Mouse (Mus musculus): Measurements from ENCODE around the gene Bmp6.

Gene Bmp6

GRCm38 (mm10) chr13:38351996-38352395, 7.1 kb downstream of the Bmp6 start:
- in situ Hi-C loops (cut with MboI; ENCODE audit: low pct_unique_long_range_greater_than_20kb in 1 of 2, low sequenced_read_pairs in 2 of 2, unreplicated experiment in 1 of 2): no loop called here

- in situ Hi-C loops (cut with MboI; ENCODE audit: low pct_unique_long_range_greater_than_20kb in 1 of 2, low sequenced_read_pairs in 2 of 2, unreplicated experiment in 1 of 2): no loop called here
Measured at GRCm38 (mm10) chr13:38352986-38353385, 8.1 kb downstream of the Bmp6 start.

GRCm38 (mm10) chr13:38353420-38354255, 8.7 kb downstream of the Bmp6 start:
- in situ Hi-C loops (cut with MboI; ENCODE audit: low pct_unique_long_range_greater_than_20kb in 1 of 2, low sequenced_read_pairs in 2 of 2, unreplicated experiment in 1 of 2): no loop called here

GRCm38 (mm10) chr13:38354284-38354683, 9.4 kb downstream of the Bmp6 start:
- in situ Hi-C loops (cut with MboI; ENCODE audit: low pct_unique_long_range_greater_than_20kb in 1 of 2, low sequenced_read_pairs in 2 of 2, unreplicated experiment in 1 of 2): no loop called here

DNA sequence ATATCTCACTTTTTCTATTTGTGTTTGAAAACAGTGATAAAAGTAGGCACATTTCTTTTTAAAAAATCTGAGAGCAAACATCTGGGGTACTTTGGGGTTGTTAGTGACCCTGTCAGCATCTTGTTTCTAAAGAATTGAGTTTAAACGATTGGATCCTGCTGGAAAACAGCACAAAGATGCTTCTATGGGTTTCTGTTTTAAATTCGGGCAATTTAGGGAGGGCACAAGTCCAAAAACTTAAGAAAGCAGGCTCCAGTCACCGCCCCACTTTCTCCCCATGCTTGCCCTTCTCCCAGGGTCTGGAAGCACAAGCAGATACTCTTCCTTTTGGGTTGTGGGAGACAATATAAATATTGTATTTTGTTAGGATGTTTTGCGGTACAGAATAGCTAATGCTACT, 14.1 kb downstream of the Bmp6 start:
- in situ Hi-C loops (cut with MboI; ENCODE audit: low pct_unique_long_range_greater_than_20kb in 1 of 2, low sequenced_read_pairs in 2 of 2, unreplicated experiment in 1 of 2): no loop called here

DNA sequence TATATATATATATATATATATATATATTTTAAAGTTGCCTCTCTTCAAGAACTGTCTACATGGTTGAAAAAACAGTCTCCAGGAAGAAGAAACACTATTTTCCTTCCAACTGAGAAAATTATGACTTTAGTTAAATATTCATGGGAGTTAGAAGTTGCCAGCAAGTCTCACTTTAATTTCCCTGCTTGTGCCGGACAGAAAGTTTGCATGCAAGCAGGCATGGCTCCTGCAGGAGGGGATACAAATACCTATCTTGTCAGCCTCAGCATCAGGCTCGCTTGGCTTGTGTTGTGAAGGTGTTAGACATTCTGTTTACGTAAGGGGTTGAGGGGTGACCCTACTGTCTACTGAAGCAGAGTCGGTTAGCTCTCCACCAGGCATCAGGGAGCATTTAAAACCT, 17.8 kb downstream of the Bmp6 start:
- in situ Hi-C loops (cut with MboI; ENCODE audit: low pct_unique_long_range_greater_than_20kb in 1 of 2, low sequenced_read_pairs in 2 of 2, unreplicated experiment in 1 of 2): no loop called here

- in situ Hi-C loops (cut with MboI; ENCODE audit: low pct_unique_long_range_greater_than_20kb in 1 of 2, low sequenced_read_pairs in 2 of 2, unreplicated experiment in 1 of 2): no loop called here
Measured at GRCm38 (mm10) chr13:38363869-38364268, 19.0 kb downstream of the Bmp6 start.

GRCm38 (mm10) chr13:38369624-38370023, 24.7 kb downstream of the Bmp6 start:
- in situ Hi-C loops (cut with MboI; ENCODE audit: low pct_unique_long_range_greater_than_20kb in 1 of 2, low sequenced_read_pairs in 2 of 2, unreplicated experiment in 1 of 2): no loop called here

GRCm38 (mm10) chr13:38376071-38376470, 31.2 kb downstream of the Bmp6 start:
- in situ Hi-C loops (cut with MboI; ENCODE audit: low pct_unique_long_range_greater_than_20kb in 1 of 2, low sequenced_read_pairs in 2 of 2, unreplicated experiment in 1 of 2): no loop called here

DNA sequence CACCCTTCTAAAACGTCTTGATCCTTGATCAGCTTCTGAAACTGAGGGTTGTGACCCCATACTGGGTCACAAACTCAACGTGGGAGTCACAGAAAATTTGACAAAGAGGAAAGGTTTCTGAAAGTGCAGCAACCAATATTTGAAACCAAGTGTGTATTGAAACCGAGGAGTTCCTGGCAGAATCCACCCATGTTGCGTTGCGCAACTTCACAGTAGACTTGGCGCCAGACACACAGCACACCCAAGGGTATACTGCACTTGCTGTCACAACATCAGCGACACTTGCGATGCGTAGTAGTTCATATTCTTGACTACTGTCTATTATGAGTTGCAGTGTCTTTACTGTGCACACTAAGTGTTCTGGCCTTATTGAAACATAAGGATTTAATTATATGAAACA, 32.4 kb downstream of the Bmp6 start:
- in situ Hi-C loops (cut with MboI; ENCODE audit: low pct_unique_long_range_greater_than_20kb in 1 of 2, low sequenced_read_pairs in 2 of 2, unreplicated experiment in 1 of 2): no loop called here

- in situ Hi-C loops (cut with MboI; ENCODE audit: low pct_unique_long_range_greater_than_20kb in 1 of 2, low sequenced_read_pairs in 2 of 2, unreplicated experiment in 1 of 2): no loop called here
Measured at GRCm38 (mm10) chr13:38379806-38380205, 34.9 kb downstream of the Bmp6 start.

- in situ Hi-C loops (cut with MboI; ENCODE audit: low pct_unique_long_range_greater_than_20kb in 1 of 2, low sequenced_read_pairs in 2 of 2, unreplicated experiment in 1 of 2): no loop called here
Measured at GRCm38 (mm10) chr13:38386035-38386559, 41.2 kb downstream of the Bmp6 start.

DNA sequence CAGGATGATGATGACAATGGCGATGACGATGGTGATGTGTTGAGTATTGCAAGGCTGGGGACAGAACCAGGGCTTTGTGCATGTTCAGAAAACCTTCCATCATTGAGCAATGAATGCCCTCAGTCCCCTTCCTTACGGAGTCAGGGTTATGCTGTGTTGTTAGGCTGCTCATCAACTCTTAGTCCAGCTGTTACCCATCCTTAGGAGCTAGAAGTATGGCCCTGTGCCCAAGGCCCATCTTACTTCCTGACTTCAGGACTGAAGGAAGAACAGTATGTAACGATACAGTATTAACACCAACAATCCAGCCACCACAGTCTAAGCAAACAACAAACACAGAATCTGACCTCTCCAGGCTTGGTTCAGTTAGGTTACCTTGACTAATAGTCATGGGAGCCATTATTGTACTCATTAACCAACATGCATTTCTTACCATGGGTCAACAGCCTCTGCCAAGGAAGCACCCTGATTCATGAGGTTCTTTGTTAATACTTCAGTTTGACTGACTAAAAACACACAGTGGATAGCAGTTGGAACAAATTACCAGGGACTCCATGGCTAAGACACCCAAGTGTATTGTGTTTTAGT, 42.6 kb downstream of the Bmp6 start:
- in situ Hi-C loops (cut with MboI; ENCODE audit: low pct_unique_long_range_greater_than_20kb in 1 of 2, low sequenced_read_pairs in 2 of 2, unreplicated experiment in 1 of 2): no loop called here

DNA sequence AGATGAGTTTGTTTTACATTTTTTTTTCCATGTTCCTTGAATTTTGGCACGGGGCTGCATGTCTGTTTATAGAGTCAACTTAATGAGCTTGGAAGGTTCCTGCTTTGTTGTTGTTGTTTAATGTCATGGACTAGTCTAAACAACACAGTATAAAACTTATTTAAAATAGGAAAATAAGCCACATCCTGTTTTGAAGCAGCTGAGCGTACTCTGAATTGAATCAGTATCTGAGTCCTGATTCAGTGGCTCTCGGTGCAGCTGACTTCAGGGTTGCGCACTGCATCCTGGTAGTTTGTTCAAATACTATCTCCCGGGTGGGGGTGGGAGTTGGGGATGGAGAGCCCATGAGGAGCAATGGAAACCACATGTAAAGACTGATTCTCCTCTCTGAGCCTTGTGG, 48.5 kb downstream of the Bmp6 start:
- in situ Hi-C loops (cut with MboI; ENCODE audit: low pct_unique_long_range_greater_than_20kb in 1 of 2, low sequenced_read_pairs in 2 of 2, unreplicated experiment in 1 of 2): no loop called here

GRCm38 (mm10) chr13:38395026-38395425, 50.1 kb downstream of the Bmp6 start:
- in situ Hi-C loops (cut with MboI; ENCODE audit: low pct_unique_long_range_greater_than_20kb in 1 of 2, low sequenced_read_pairs in 2 of 2, unreplicated experiment in 1 of 2): no loop called here

GRCm38 (mm10) chr13:38397007-38397545, 52.2 kb downstream of the Bmp6 start:
- in situ Hi-C loops (cut with MboI; ENCODE audit: low pct_unique_long_range_greater_than_20kb in 1 of 2, low sequenced_read_pairs in 2 of 2, unreplicated experiment in 1 of 2): no loop called here

- in situ Hi-C loops (cut with MboI; ENCODE audit: low pct_unique_long_range_greater_than_20kb in 1 of 2, low sequenced_read_pairs in 2 of 2, unreplicated experiment in 1 of 2): no loop called here
Measured at GRCm38 (mm10) chr13:38398658-38399057, 53.8 kb downstream of the Bmp6 start.

- in situ Hi-C loops (cut with MboI; ENCODE audit: low pct_unique_long_range_greater_than_20kb in 1 of 2, low sequenced_read_pairs in 2 of 2, unreplicated experiment in 1 of 2): no loop called here
Measured at GRCm38 (mm10) chr13:38400662-38401061, 55.8 kb downstream of the Bmp6 start.

GRCm38 (mm10) chr13:38407611-38408315, 62.9 kb downstream of the Bmp6 start:
- in situ Hi-C loops (cut with MboI; ENCODE audit: low pct_unique_long_range_greater_than_20kb in 1 of 2, low sequenced_read_pairs in 2 of 2, unreplicated experiment in 1 of 2): no loop called here
